Mouse (Mus musculus): ENCODE results near the gene Nfasc.

- no peak for TF ChIP-seq POLR2A (IDR thresholded peaks at IDR 0.05; ENCODE audit: control insufficient read depth, extremely low read depth, insufficient read depth, low read length, poor library complexity)
- TF ChIP-seq CTCF (IDR thresholded peaks at IDR 0.05; ENCODE audit: borderline replicate concordance, control insufficient read depth, extremely low read depth, insufficient read depth, low read length, poor library complexity), result no peak
Measured at GRCm38 (mm10) chr1:132582998-132583604, 158.5 kb downstream of the Nfasc start.

Data from thymus, adult 2 months (tissue).